8 mouse cellular contexts compared by ENCODE assay signal in genomic region chr7:139580851-139581775, GRCm38 (mm10). TPM values are rescaled to one million over a fixed set of nuclear protein-coding genes. Genes with fewer than 3 reads are reported as not detected.
A peak's percentile ranks its signal among the peaks of the same experiment; 100 is the strongest.
DNase-seq lines count a peak whose midpoint lies in the region.

No protein-coding gene starts in this region.

- peak; percentile 16 for DNase-seq in cerebellum, adult 8-10 months
- no peak for DNase-seq in cerebellum, adult 11 months
- peak; percentile 22 for DNase-seq in thymus, postnatal 4 days
- no peak for DNase-seq in thymus, postnatal 14 days
- DNase-seq in kidney, postnatal 10 days: peak; percentile 29
- DNase-seq in retina, embryonic 14.5 days (ENCODE audit: low spot score): peak; percentile 49
- no peak for DNase-seq in left cerebral cortex, adult 9 months (ENCODE audit: low spot score in 2 of 2)
- DNase-seq in layer of hippocampus, adult 18-20 months (ENCODE audit: low spot score in 2 of 2): no peak

RNA-seq across cellular contexts. Expression of gene Nkx6-2, which starts 1.5 kb away (rescaled TPM):
- total RNA-seq in layer of hippocampus, adult 18-20 months (2021): 10 to 100 TPM in 1 of 2 experiments, 1 to 10 TPM in 1; 9.9 to 14.0 TPM

Comparison
In these comparisons a context has a peak if more than half of its experiments do, and no peak if none do; other contexts are left out.
1. DNase-seq: peak in cerebellum, adult 8-10 months (single experiment), thymus, postnatal 4 days (single experiment), kidney, postnatal 10 days (single experiment) and retina, embryonic 14.5 days (single experiment); none in cerebellum, adult 11 months (single experiment), thymus, postnatal 14 days (single experiment), left cerebral cortex, adult 9 months (0 of 2) and layer of hippocampus, adult 18-20 months (0 of 2).